Mouse (Mus musculus): ENCODE results near the gene Accsl. TPM values are rescaled to one million over a fixed set of nuclear protein-coding genes. Genes with fewer than 3 reads are reported as not detected.

Accsl gene
- polyA plus RNA-seq, 1 experiment from 2014 or later, result not detected

- no peak for ATAC-seq (ENCODE audit: insufficient number of reproducible peaks, insufficient read depth, low FRiP score, low TSS enrichment, low read depth)
- WGBS, result 90% methylated on average over 3 of the region's 3 CpGs
- H3K4me1 ChIP-seq (replicated peaks), result no peaks in the 10 kb centered on the region
- H3K9ac ChIP-seq (replicated peaks), result no peak overlapping the region
- H3K27ac ChIP-seq, result no peak overlapping the region
- no peaks in the 10 kb centered on the region for H3K27me3 ChIP-seq
- no peak overlapping the region for H3K4me3 ChIP-seq (replicated peaks)
- peaks cover 4% of the 10 kb centered on the region for H3K9me3 ChIP-seq
- H3K4me2 ChIP-seq, result no peak overlapping the region
- peaks cover 89% of the 10 kb centered on the region for H3K36me3 ChIP-seq
Measured at GRCm38 (mm10) chr2:93841349-93841748, 27.6 kb downstream of the Accsl start.

DNA sequence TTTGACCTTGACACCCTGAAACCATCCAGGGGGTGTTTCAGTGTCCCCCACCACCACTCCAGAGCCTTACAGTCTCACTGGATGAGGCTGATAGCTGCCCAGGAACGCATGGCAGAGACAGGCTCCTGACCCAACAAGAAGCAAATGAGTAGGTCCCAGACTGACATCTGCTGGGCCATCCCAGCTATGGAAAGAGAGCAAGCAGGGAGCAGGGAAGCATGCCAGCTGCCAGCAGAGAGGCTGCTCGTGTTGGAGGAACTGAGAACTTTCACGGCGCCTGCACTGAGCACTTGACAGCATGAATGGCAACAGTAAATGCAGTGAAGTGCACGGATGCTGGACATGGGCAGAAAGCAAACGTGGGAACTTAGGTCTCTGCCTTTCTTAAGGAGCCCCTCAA, 28.8 kb downstream of the Accsl start:
- Histone ChIP-seq H3K9ac (replicated peaks) (no peak overlapping the region), H3K4me2 (no peak overlapping the region), H3K9me3 (peaks cover 4% of the 10 kb centered on the region), H3K4me1 (replicated peaks) (no peaks in the 10 kb centered on the region), H3K27me3 (no peaks in the 10 kb centered on the region), H3K27ac (no peak overlapping the region), H3K4me3 (replicated peaks) (no peak overlapping the region), H3K36me3 (peaks cover 87% of the 10 kb centered on the region)
- no peak for ATAC-seq (ENCODE audit: insufficient number of reproducible peaks, insufficient read depth, low FRiP score, low TSS enrichment, low read depth)
- WGBS, result 81% methylated on average over 6 of the region's 6 CpGs

GRCm38 (mm10) chr2:93838931-93839330, 30.0 kb downstream of the Accsl start:
- Histone ChIP-seq H3K9ac (replicated peaks) (no peak overlapping the region), H3K4me1 (replicated peaks) (no peaks in the 10 kb centered on the region), H3K4me3 (replicated peaks) (no peak overlapping the region), H3K36me3 (peaks cover 85% of the 10 kb centered on the region), H3K27ac (no peak overlapping the region), H3K4me2 (no peak overlapping the region), H3K27me3 (no peaks in the 10 kb centered on the region), H3K9me3 (peaks cover 4% of the 10 kb centered on the region)
- no peak for ATAC-seq (ENCODE audit: insufficient number of reproducible peaks, insufficient read depth, low FRiP score, low TSS enrichment, low read depth)
- 89% methylated on average over 4 of the region's 4 CpGs for WGBS

DNA sequence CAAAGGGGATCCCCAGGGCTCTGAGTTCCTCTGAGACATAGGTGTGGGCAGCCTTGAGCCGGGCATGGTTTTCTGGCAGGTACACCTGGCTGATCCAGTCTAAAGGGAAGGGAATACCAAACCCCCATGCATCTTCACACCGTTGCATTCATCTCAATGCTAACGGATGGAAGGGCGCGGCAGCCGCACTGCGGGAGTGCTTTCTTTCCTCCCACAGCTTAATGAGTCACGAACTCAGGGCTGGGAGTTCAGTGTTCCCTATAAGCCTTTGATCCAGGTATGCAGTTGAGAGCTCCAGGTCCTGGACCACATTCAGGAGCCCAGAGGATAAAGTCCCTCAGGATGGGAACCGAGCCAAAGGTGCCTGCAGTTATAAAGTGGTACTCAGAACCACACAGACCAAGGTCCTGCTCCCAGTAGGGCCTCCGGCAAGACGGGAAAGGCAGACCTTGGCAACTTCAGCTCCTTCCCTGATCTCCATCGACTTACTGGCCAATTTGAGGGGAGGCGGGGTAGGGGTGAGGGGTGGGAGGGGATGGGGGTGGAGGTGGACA, 32.6 kb downstream of the Accsl start:
- no peak overlapping the region for H3K27ac ChIP-seq
- no peak for ATAC-seq (ENCODE audit: insufficient number of reproducible peaks, insufficient read depth, low FRiP score, low TSS enrichment, low read depth)
- H3K9ac ChIP-seq (replicated peaks), result no peak overlapping the region
- no peaks in the 10 kb centered on the region for H3K4me1 ChIP-seq (replicated peaks)
- H3K36me3 ChIP-seq, result peaks cover 68% of the 10 kb centered on the region
- WGBS, result 69% methylated on average over 13 of the region's 13 CpGs
- no peaks in the 10 kb centered on the region for H3K27me3 ChIP-seq
- H3K4me3 ChIP-seq (replicated peaks), result no peak overlapping the region
- H3K4me2 ChIP-seq, result no peak overlapping the region
- peaks cover 4% of the 10 kb centered on the region for H3K9me3 ChIP-seq

DNA sequence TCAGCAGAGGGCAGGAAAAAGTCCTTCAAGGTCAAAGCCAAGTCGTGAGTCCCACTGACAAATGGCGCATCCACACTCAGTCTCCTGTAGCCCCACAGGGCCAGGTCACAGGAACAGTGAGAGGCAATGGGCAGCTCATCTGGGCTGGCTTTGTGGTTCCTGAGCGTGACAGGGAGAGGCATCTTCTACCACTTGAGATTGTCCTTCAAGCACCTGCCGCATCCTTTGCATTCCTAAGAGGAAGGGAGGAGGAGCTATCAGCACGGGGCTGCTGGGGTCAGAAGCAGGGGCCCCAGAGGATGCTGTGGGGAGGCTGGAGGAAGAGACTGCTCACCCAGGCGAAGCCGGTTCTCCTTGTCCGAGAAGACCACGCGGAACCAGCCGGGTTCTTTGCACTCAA, 33.4 kb downstream of the Accsl start:
- WGBS, result 77% methylated on average over 11 of the region's 11 CpGs

GRCm38 (mm10) chr2:93823519-93823918, 45.4 kb downstream of the Accsl start:
- Histone ChIP-seq H3K9me3 (no peaks in the 10 kb centered on the region), H3K9ac (replicated peaks) (no peak overlapping the region), H3K4me3 (replicated peaks) (no peak overlapping the region), H3K27ac (no peak overlapping the region), H3K4me2 (no peak overlapping the region), H3K27me3 (no peaks in the 10 kb centered on the region), H3K4me1 (replicated peaks) (peaks cover 7% of the 10 kb centered on the region), H3K36me3 (peaks cover 10% of the 10 kb centered on the region)
- no peak for ATAC-seq (ENCODE audit: insufficient number of reproducible peaks, insufficient read depth, low FRiP score, low TSS enrichment, low read depth)
- 17% methylated on average over 8 of the region's 8 CpGs for WGBS

More for the DNA sequence above, 33.4 kb downstream of the Accsl start:
- Histone ChIP-seq H3K27me3 (no peaks in the 10 kb centered on the region), H3K4me1 (replicated peaks) (no peaks in the 10 kb centered on the region), H3K4me3 (replicated peaks) (no peak overlapping the region), H3K9ac (replicated peaks) (no peak overlapping the region), H3K4me2 (no peak overlapping the region), H3K9me3 (peaks cover 2% of the 10 kb centered on the region), H3K36me3 (peaks cover 61% of the 10 kb centered on the region), H3K27ac (no peak overlapping the region)
- ATAC-seq (ENCODE audit: insufficient number of reproducible peaks, insufficient read depth, low FRiP score, low TSS enrichment, low read depth), result no peak

GRCm38 (mm10) chr2:93822045-93822749, 46.8 kb downstream of the Accsl start, which contains the start of gene Ext2:
Ext2 (minus strand) TSS chr2:93822568.
- ATAC-seq (ENCODE audit: insufficient number of reproducible peaks, insufficient read depth, low FRiP score, low TSS enrichment, low read depth), result peak; percentile 88
- peak within 1 kb of the TSS; percentile 66; the same call in 1 of the 2 replicates for H3K27ac ChIP-seq
- WGBS, result 1% methylated on average over 66 of the region's 66 CpGs

GRCm38 (mm10) chr2:93817791-93818190, 51.2 kb downstream of the Accsl start:
- ATAC-seq (ENCODE audit: insufficient number of reproducible peaks, insufficient read depth, low FRiP score, low TSS enrichment, low read depth), result no peak
- Histone ChIP-seq H3K4me2 (no peak overlapping the region), H3K27ac (no peak overlapping the region), H3K4me3 (replicated peaks) (no peak overlapping the region), H3K36me3 (peaks cover 25% of the 10 kb centered on the region), H3K9me3 (no peaks in the 10 kb centered on the region), H3K4me1 (replicated peaks) (peaks cover 7% of the 10 kb centered on the region), H3K27me3 (no peaks in the 10 kb centered on the region), H3K9ac (replicated peaks) (no peak overlapping the region)
- 91% methylated on average over 5 of the region's 5 CpGs for WGBS

More at GRCm38 (mm10) chr2:93822045-93822749, 46.8 kb downstream of the Accsl start, which contains the start of gene Ext2:
- H3K9me3 ChIP-seq, result no peaks in the 10 kb centered on the region
- no peaks in the 10 kb centered on the region for H3K27me3 ChIP-seq
- H3K9ac ChIP-seq (replicated peaks), result peak within 1 kb of the TSS; percentile 97
- peaks cover 7% of the 10 kb centered on the region for H3K4me1 ChIP-seq (replicated peaks)
- peak within 1 kb of the TSS; percentile 97 for H3K4me3 ChIP-seq (replicated peaks)
- peaks cover 17% of the 10 kb centered on the region for H3K36me3 ChIP-seq
- H3K4me2 ChIP-seq, result peak within 1 kb of the TSS; percentile 70

- Histone ChIP-seq H3K27me3 (no peaks in the 10 kb centered on the region), H3K9me3 (no peaks in the 10 kb centered on the region), H3K4me2 (no peak overlapping the region), H3K9ac (replicated peaks) (no peak overlapping the region), H3K4me1 (replicated peaks) (no peaks in the 10 kb centered on the region), H3K27ac (no peak overlapping the region), H3K36me3 (peaks cover 52% of the 10 kb centered on the region), H3K4me3 (replicated peaks) (no peak overlapping the region)
- ATAC-seq (ENCODE audit: insufficient number of reproducible peaks, insufficient read depth, low FRiP score, low TSS enrichment, low read depth), result no peak
- 90% methylated on average over 22 of the region's 22 CpGs for WGBS
Measured at GRCm38 (mm10) chr2:93813343-93813742, 55.6 kb downstream of the Accsl start.

DNA sequence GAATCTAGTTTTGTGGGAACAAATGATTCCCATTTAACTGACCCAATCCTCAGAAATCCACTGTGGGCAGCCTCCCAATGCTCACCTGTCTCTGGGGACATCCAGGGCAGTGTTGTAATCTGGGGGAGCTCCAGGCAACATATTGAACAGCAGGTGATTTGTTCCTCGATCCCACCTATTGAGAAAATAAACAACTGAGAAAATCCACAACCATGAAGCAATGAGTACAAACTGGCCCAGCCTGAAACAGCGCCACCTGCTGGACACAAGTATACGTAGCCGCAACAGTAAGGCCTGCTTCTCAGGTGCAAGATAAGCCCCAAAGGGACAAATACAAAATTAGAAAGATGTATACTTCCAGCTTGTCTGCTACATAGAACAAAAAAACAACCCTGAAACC, 57.1 kb downstream of the Accsl start:
- WGBS, result 38% methylated on average over 4 of the region's 4 CpGs
- Histone ChIP-seq H3K9me3 (no peaks in the 10 kb centered on the region), H3K27ac (no peak overlapping the region), H3K4me1 (replicated peaks) (no peaks in the 10 kb centered on the region), H3K9ac (replicated peaks) (no peak overlapping the region), H3K27me3 (no peaks in the 10 kb centered on the region), H3K4me2 (no peak overlapping the region), H3K36me3 (peaks cover 61% of the 10 kb centered on the region), H3K4me3 (replicated peaks) (no peak overlapping the region)
- ATAC-seq (ENCODE audit: insufficient number of reproducible peaks, insufficient read depth, low FRiP score, low TSS enrichment, low read depth), result no peak

DNA sequence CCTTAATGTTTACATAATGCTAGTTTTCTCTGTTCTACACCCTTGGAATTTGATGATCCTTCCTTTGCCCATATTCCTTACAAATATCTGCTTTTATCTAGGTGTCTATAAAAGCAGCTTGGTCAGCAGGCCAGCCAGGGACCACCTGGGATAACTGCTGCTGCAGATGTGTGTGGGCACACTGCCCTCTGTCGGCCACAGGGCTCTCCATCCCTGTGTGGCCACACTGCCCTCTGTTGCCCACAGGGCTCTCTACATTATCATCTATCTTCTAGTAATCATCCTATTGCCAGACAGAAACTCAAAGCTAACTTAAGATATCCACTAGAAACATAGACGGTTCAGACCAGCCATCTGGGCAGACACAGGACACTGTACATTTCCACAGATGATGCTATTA, 59.0 kb downstream of the Accsl start:
- Histone ChIP-seq H3K4me3 (replicated peaks) (no peak overlapping the region), H3K9me3 (no peaks in the 10 kb centered on the region), H3K27ac (no peak overlapping the region), H3K36me3 (peaks cover 79% of the 10 kb centered on the region), H3K4me2 (no peak overlapping the region), H3K27me3 (no peaks in the 10 kb centered on the region), H3K4me1 (replicated peaks) (no peaks in the 10 kb centered on the region), H3K9ac (replicated peaks) (no peak overlapping the region)
- WGBS, result 12% methylated on average over 2 of the region's 2 CpGs
- no peak for ATAC-seq (ENCODE audit: insufficient number of reproducible peaks, insufficient read depth, low FRiP score, low TSS enrichment, low read depth)
